Mouse (Mus musculus): ENCODE data around the gene Gnao1.

- TF ChIP-seq CTCF (IDR thresholded peaks at IDR 0.05; ENCODE audit: borderline replicate concordance, extremely low read depth, insufficient read depth, insufficient read length) (no peak), POLR2A (IDR thresholded peaks at IDR 0.05; ENCODE audit: borderline replicate concordance, extremely low read depth, insufficient read depth, insufficient read length, poor library complexity, severe bottlenecking) (no peak)
Measured at GRCm38 (mm10) chr8:93839113-93839512, 29.3 kb downstream of the Gnao1 start.
